Mouse (Mus musculus): ENCODE measurements around the gene Zfp988. TPM values are rescaled to one million over a fixed set of nuclear protein-coding genes. Genes with fewer than 3 reads are reported as not detected.
"Not testable (repeated sequence)": the region's sequence is repeated elsewhere in the genome, so short reads cannot be mapped to it uniquely, and the experiment has no call there.

Zfp988 gene
- polyA plus RNA-seq, 1 experiment: not detected

DNA sequence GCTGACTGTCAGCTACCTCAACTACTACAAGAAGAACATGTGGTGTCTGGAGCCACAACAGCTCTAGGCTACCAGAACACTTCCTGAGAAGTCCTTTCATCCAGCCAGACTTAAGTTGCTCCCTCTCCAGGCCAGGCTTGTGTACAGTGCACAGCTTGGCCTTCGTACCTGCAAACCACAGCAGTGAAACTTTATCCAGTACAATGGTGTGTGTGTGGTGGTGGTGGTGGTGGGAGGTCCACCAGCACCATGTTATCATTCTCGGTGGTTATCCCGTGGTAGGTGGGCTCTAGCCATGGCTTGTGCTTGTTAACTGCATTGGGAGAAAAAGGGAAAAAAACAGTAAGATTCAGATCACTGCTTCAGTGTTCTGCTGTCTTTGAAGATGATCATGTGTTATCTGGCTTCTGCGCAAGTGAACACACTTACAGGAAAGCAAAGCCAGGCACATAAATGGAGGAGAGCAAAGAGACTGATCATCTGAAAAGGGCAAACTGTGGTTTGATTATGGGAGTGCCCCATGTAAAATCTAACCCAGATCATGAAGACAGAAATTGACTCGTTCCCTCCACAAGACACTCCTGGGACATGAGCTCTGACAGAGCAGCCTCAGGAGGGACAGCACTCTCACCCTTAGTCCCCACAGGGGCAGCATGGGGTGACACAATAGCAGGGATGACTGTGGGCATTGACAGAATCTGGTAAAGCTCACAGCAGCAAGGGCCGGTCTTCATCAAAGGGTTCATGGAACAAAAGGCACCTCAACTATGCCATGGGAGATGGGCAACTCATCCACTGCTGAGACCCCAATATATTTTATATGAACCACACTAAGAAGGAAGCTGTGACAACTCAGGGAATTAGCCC, 37.8 kb downstream of the Zfp988 start:
- H3K27ac ChIP-seq (ENCODE audit: control insufficient read depth, insufficient read depth, low read length); H3K4me1 ChIP-seq (replicated peaks; ENCODE audit: control insufficient read depth, insufficient read depth, low read length); DNase-seq; H3K4me3 ChIP-seq (ENCODE audit: control insufficient read depth, insufficient read depth, low read length); H3K27me3 ChIP-seq (ENCODE audit: control insufficient read depth, insufficient read depth, low read length); H3K36me3 ChIP-seq (ENCODE audit: control insufficient read depth, insufficient read depth, low read length): not testable (repeated sequence)
- 78% methylated on average over 6 of the region's 6 CpGs for WGBS

DNA sequence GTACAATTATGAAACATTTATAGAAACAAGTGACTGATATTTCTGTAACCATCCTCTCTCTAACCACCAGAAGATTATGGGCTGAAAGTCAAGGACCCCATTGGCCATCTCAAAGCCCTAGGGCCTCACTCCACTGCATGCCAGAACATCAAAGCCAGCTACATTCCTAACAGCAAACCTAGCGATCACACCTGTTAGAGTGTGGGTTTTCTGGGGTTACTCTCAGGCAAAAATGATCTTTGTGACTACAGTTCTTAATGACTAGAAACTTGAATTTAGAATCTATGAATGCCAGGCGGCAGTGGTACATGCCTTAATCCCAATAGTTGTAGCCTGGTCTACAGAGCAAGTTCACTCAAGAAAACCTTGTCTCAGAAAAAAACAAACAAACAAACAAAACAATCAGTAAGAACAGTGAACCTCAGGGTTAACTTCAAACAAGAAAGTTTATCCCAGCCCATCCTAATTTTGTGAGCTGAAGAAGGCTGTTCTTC, 39.6 kb downstream of the Zfp988 start:
- H3K36me3 ChIP-seq (ENCODE audit: control insufficient read depth, insufficient read depth, low read length); H3K27me3 ChIP-seq (ENCODE audit: control insufficient read depth, insufficient read depth, low read length); H3K4me1 ChIP-seq (replicated peaks; ENCODE audit: control insufficient read depth, insufficient read depth, low read length); H3K4me3 ChIP-seq (ENCODE audit: control insufficient read depth, insufficient read depth, low read length); DNase-seq; H3K27ac ChIP-seq (ENCODE audit: control insufficient read depth, insufficient read depth, low read length): not testable (repeated sequence)
- 91% methylated on average over 2 of the region's 2 CpGs for WGBS

DNA sequence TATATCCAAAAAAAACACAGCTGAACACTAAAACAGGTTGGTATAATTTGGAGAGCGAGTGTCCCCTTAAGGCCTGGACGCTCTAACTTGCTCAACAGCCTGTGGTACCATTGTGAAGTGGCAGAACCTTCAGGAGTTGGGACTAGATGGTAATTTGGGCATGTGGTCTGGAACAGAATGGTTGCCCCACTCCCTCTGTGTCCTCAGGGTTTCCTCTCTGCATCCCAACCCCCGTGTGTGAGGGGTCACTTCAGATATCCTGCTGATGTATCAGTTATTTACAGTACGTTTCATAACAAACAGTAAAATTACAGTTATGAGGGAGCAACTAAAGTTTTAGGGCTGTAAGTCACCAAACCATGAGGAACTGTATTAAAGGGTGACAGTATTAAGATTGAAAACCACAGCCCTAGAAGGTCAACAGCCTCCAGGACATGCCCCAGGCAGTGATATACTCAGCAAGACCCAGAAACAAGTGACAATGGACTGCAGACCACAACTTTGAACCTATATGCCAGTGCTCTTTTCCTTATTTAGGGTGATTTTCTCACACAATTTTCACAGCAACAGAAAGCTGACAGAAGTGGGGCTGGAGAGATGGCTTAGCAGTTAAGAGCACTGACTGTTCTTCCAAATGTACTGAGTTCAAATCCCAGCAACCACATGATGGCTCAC, 41.0 kb downstream of the Zfp988 start:
- H3K27me3 ChIP-seq (ENCODE audit: control insufficient read depth, insufficient read depth, low read length); H3K36me3 ChIP-seq (ENCODE audit: control insufficient read depth, insufficient read depth, low read length); DNase-seq; H3K4me1 ChIP-seq (replicated peaks; ENCODE audit: control insufficient read depth, insufficient read depth, low read length); H3K4me3 ChIP-seq (ENCODE audit: control insufficient read depth, insufficient read depth, low read length); H3K27ac ChIP-seq (ENCODE audit: control insufficient read depth, insufficient read depth, low read length): not testable (repeated sequence)
- 74% methylated on average over 4 of the region's 4 CpGs for WGBS

DNA sequence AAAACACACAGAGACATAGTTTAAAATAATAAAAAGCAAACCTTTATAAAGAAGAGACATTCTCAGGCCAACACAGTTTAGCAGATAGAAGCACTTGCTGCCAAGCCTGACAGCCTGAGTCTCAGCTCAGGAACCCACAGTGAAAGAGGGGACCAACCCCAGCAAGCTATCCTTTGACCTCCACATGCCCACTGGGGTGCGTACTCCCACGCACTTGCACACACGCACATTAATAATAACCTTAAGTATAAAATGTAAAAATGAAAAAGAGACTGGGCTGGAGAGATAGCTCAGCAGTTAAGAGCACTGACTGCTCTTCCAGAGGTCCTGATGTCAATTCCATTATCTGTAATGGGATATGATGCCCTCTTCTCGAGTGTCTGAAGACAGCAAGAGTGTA, 41.8 kb downstream of the Zfp988 start:
- DNase-seq; H3K27ac ChIP-seq (ENCODE audit: control insufficient read depth, insufficient read depth, low read length); H3K36me3 ChIP-seq (ENCODE audit: control insufficient read depth, insufficient read depth, low read length); H3K27me3 ChIP-seq (ENCODE audit: control insufficient read depth, insufficient read depth, low read length); H3K4me1 ChIP-seq (replicated peaks; ENCODE audit: control insufficient read depth, insufficient read depth, low read length); H3K4me3 ChIP-seq (ENCODE audit: control insufficient read depth, insufficient read depth, low read length): not testable (repeated sequence)
- 72% methylated on average over 4 of the region's 4 CpGs for WGBS

DNA sequence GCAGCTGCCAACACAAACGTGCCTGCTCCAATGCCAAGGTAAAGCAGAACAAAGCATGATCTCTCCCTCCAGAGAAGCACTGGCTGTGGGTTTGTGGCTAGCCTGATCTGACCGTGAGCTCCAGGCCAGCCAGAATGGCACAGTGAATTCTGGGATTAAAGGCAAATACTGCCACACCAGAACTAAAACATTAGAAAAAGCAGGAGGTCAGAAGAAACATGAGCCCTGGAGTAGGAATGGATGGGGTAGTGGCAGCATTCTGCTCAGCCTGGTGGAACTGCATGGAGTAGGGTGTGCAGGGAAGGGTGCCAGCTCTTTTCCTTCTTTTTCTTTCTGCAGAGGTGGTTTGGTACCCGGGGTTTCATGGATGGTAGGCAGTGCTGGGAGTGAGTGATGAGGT, 42.4 kb downstream of the Zfp988 start:
- H3K36me3 ChIP-seq (ENCODE audit: control insufficient read depth, insufficient read depth, low read length); H3K4me1 ChIP-seq (replicated peaks; ENCODE audit: control insufficient read depth, insufficient read depth, low read length); DNase-seq; H3K4me3 ChIP-seq (ENCODE audit: control insufficient read depth, insufficient read depth, low read length); H3K27me3 ChIP-seq (ENCODE audit: control insufficient read depth, insufficient read depth, low read length); H3K27ac ChIP-seq (ENCODE audit: control insufficient read depth, insufficient read depth, low read length): not testable (repeated sequence)
- WGBS: 86% methylated on average over 2 of the region's 3 CpGs

DNA sequence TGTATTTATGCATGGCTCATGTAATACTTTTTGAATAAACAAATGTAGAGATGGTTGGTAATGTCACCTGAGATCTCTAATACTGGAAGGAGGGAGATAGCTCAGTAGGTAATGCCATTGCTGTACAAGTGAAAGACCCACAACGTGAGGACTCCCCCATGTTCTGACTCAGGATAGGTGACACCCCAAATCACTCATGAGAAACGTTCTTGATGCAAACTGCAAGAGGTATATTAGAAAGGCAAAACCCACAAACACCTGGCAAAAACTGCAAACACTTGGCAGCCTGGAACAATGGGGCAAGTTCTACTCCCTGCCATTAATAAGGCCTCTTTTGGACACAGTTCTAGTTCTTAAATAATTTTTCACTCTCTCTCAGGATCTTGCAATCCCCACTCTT, 42.9 kb downstream of the Zfp988 start:
- not testable (repeated sequence) for H3K27me3 ChIP-seq (ENCODE audit: control insufficient read depth, insufficient read depth, low read length); DNase-seq; H3K36me3 ChIP-seq (ENCODE audit: control insufficient read depth, insufficient read depth, low read length); H3K4me1 ChIP-seq (replicated peaks; ENCODE audit: control insufficient read depth, insufficient read depth, low read length); H3K4me3 ChIP-seq (ENCODE audit: control insufficient read depth, insufficient read depth, low read length); H3K27ac ChIP-seq (ENCODE audit: control insufficient read depth, insufficient read depth, low read length)
- WGBS: 81% methylated on average over 2 of the region's 2 CpGs

DNA sequence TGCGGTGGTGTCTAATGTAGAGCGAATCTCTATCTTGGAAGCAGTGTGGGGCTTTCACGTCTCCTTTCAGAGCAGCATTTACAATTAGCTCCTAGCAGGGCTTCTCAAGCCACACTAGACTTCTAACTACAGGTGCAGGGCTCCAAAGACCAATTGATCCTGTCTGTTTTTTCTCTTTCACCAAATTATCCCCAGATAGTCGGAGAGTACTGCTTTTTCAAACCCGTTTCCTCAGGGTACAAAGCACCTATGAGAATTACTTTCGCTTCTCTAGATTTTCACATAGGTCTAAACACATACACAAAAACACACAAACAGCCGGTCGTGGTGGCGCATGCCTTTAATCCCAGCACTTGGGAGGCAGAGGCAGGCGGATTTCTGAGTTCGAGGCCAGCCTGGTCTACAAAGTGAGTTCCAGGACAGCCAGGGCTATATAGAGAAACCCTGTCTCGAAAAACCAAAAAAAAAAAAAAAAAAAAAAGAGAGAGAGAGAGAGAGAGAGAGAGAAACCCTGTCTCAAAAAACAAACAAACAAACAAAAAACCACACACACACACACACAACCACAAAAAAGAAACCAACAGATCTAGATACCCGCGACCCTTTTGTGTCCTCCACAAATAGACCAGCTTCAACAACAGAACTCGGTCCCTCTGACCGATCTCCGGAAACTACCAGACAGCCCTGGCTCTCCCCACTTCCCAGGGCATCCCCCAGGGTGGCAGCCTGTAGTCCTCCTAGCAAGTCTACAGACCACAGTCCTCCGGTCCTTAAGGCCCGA, 43.6 kb downstream of the Zfp988 start:
- WGBS: 94% methylated on average over 18 of the region's 19 CpGs

DNA sequence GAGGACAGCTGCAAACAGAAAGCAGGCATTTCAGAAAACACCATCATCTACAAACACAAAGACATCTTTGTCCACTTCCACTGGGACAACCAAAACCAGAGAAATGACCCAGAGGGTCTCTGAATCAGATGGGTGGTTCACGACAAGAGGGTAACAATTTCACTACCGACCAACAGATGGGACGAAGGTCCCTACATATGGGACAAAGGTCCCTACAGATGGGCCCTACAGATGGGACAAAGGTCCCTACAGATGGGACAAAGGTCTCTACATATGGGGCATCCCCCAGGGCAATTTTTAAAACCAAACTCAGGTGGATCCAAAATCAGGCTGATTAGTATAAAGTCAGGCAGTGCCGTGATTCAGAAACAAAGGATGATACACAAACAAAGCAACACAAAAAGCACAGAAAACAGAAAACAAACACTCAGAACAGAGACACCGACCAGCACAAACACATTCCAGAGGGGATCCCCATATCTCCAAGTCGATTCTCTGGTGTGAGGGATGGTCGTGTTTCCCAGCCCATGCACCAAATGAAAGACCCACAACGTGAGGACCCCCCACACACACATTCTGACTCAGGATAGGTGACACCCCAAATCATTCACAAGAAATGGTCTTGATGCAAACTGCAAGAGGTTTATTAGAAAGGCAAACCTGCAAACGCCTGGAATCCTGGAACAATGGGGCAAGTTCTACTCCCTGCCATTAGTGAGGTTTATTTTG, 44.4 kb downstream of the Zfp988 start:
- WGBS: 86% methylated on average over 9 of the region's 9 CpGs
- not testable (repeated sequence) for H3K27ac ChIP-seq (ENCODE audit: control insufficient read depth, insufficient read depth, low read length); DNase-seq; H3K4me1 ChIP-seq (replicated peaks; ENCODE audit: control insufficient read depth, insufficient read depth, low read length); H3K4me3 ChIP-seq (ENCODE audit: control insufficient read depth, insufficient read depth, low read length); H3K27me3 ChIP-seq (ENCODE audit: control insufficient read depth, insufficient read depth, low read length); H3K36me3 ChIP-seq (ENCODE audit: control insufficient read depth, insufficient read depth, low read length)

More for the DNA sequence above, 43.6 kb downstream of the Zfp988 start:
- H3K4me3 ChIP-seq (ENCODE audit: control insufficient read depth, insufficient read depth, low read length); H3K4me1 ChIP-seq (replicated peaks; ENCODE audit: control insufficient read depth, insufficient read depth, low read length); H3K27ac ChIP-seq (ENCODE audit: control insufficient read depth, insufficient read depth, low read length); H3K36me3 ChIP-seq (ENCODE audit: control insufficient read depth, insufficient read depth, low read length); DNase-seq; H3K27me3 ChIP-seq (ENCODE audit: control insufficient read depth, insufficient read depth, low read length): not testable (repeated sequence)

DNA sequence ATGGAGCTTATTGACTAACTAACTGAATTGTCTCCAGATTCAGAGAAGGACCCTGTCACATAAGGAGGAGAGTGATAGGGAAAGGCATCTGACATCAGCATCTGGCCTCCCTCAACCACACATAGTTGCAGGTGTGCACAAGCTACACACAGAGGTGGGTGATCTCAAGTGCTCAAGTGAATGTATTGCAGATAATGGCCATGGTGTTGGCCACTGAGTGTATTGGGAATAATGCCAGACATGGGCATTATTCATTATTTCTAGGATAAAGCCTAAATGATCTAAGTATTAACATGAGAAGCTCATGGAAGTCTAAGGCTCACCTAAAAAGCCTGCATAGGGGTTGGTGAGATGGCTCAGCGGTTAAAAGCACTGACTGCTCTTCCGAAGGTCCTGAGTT, 45.1 kb downstream of the Zfp988 start:
- 89% methylated on average over 2 of the region's 2 CpGs for WGBS
- not testable (repeated sequence) for DNase-seq

DNA sequence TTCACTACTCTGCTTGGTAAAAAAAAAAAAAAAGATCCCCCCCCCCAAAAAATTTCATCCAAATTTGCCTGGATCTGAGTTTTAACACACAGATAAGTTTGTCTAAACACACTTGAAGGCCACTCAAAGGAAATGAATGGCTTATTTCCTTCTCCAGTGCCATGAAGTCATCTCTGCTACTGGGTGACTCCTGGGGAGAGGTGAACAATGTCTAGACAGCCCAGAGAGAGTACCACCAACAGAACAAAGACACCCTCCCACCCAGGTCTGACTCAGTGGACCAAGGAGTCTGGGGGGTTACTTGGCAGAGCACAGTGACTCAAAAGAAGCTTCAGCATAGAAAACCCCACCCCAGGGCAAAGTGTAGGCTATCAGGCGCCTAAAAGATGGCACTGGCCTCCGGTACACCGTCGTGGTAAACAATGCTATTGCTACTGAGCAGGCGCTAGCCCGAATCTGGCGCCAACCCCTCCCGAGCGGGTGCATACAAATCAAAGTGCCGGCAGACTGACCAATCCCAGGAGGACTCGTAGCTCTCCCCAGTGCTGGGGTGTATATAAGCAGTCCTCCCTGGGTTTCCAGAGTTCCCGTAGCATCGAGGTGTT, 46.0 kb downstream of the Zfp988 start:
- H3K27me3 ChIP-seq (ENCODE audit: control insufficient read depth, insufficient read depth, low read length); H3K4me1 ChIP-seq (replicated peaks; ENCODE audit: control insufficient read depth, insufficient read depth, low read length); H3K27ac ChIP-seq (ENCODE audit: control insufficient read depth, insufficient read depth, low read length); DNase-seq; H3K36me3 ChIP-seq (ENCODE audit: control insufficient read depth, insufficient read depth, low read length); H3K4me3 ChIP-seq (ENCODE audit: control insufficient read depth, insufficient read depth, low read length): not testable (repeated sequence)
- WGBS: 86% methylated on average over 11 of the region's 13 CpGs

More for the DNA sequence above, 45.1 kb downstream of the Zfp988 start:
- not testable (repeated sequence) for H3K4me1 ChIP-seq (replicated peaks; ENCODE audit: control insufficient read depth, insufficient read depth, low read length); H3K27ac ChIP-seq (ENCODE audit: control insufficient read depth, insufficient read depth, low read length); H3K4me3 ChIP-seq (ENCODE audit: control insufficient read depth, insufficient read depth, low read length); H3K27me3 ChIP-seq (ENCODE audit: control insufficient read depth, insufficient read depth, low read length); H3K36me3 ChIP-seq (ENCODE audit: control insufficient read depth, insufficient read depth, low read length)
